Mouse (Mus musculus): ENCODE measurements around the gene Sec16b.

GRCm38 (mm10) chr1:157519396-157519795 is 12.9 kb downstream of the Sec16b start:
- TF ChIP-seq CTCF (IDR thresholded peaks at IDR 0.05; ENCODE audit: low read depth, low read length) (no peak), TAL1 (conservative IDR thresholded peaks at IDR 0.05; ENCODE audit: low read depth, low read length) (no peak)

Data from G1E (cell line).